Mouse (Mus musculus): ENCODE measurements around the gene Zbtb32. TPM values are rescaled to one million over a fixed set of nuclear protein-coding genes. Genes with fewer than 3 reads are reported as not detected.
A peak's percentile ranks its signal among the peaks of the same experiment; 100 is the strongest.

The Zbtb32 gene
- total RNA-seq (2021), result not detected
- long read RNA-seq, experiment 1, result 0 reads
- long read RNA-seq, experiment 2, result 0 reads

GRCm38 (mm10) chr7:30598786-30599185 lies at the start of gene Zbtb32:
TSS of gene Zbtb32 (minus strand) at chr7:30598909.
- DNase-seq, result no peak
- intact Hi-C loops (cut with DNase I; ENCODE audit: low total_unique reads), result loop anchor here (10.0 kb wide), 1 partner anchor 256 kb away; the partner anchor contains the start of gene Ffar3

GRCm38 (mm10) chr7:30639083-30639482 lies 40.4 kb upstream of the Zbtb32 start:
- DNase-seq, result no peak
- intact Hi-C loops (cut with DNase I; ENCODE audit: low total_unique reads), result no loop called here

GRCm38 (mm10) chr7:30636395-30636794 lies 37.7 kb upstream of the Zbtb32 start:
- DNase-seq, result no peak
- intact Hi-C loops (cut with DNase I; ENCODE audit: low total_unique reads), result no loop called here

GRCm38 (mm10) chr7:30635752-30636151 lies 37.0 kb upstream of the Zbtb32 start, which contains the start of gene Etv2:
TSS of gene Etv2 (minus strand) at chr7:30635852.
- DNase-seq, result no peak
- intact Hi-C loops (cut with DNase I; ENCODE audit: low total_unique reads), result no loop called here

GRCm38 (mm10) chr7:30634621-30635020 lies 35.9 kb upstream of the Zbtb32 start:
- peak; percentile 30 for DNase-seq
- intact Hi-C loops (cut with DNase I; ENCODE audit: low total_unique reads), result no loop called here

GRCm38 (mm10) chr7:30633762-30634412 lies 35.2 kb upstream of the Zbtb32 start:
- DNase-seq, result no peak
- intact Hi-C loops (cut with DNase I; ENCODE audit: low total_unique reads), result no loop called here

- intact Hi-C loops (cut with DNase I; ENCODE audit: low total_unique reads), result no loop called here
- no peak for DNase-seq
Observed at GRCm38 (mm10) chr7:30629013-30629412, 30.3 kb upstream of the Zbtb32 start.

GRCm38 (mm10) chr7:30626647-30627046 lies 27.9 kb upstream of the Zbtb32 start:
- intact Hi-C loops (cut with DNase I; ENCODE audit: low total_unique reads), result no loop called here
- no peak for DNase-seq

- intact Hi-C loops (cut with DNase I; ENCODE audit: low total_unique reads), result no loop called here
- DNase-seq, result peak; percentile 87
Observed at GRCm38 (mm10) chr7:30625530-30626384, 27.0 kb upstream of the Zbtb32 start, which contains the start of gene Cox6b1. TSS of gene Cox6b1 (minus strand) at chr7:30626151.

GRCm38 (mm10) chr7:30619202-30619601 lies 20.5 kb upstream of the Zbtb32 start:
- DNase-seq, result no peak
- intact Hi-C loops (cut with DNase I; ENCODE audit: low total_unique reads), result no loop called here

- intact Hi-C loops (cut with DNase I; ENCODE audit: low total_unique reads), result no loop called here
Observed at GRCm38 (mm10) chr7:30618658-30619057, 19.9 kb upstream of the Zbtb32 start.

GRCm38 (mm10) chr7:30615049-30615760 lies 16.5 kb upstream of the Zbtb32 start:
- intact Hi-C loops (cut with DNase I; ENCODE audit: low total_unique reads), result no loop called here
- DNase-seq, result no peak

More at GRCm38 (mm10) chr7:30618658-30619057, 19.9 kb upstream of the Zbtb32 start:
- no peak for DNase-seq

- intact Hi-C loops (cut with DNase I; ENCODE audit: low total_unique reads), result no loop called here
- no peak for DNase-seq
Observed at GRCm38 (mm10) chr7:30614454-30614853, 15.7 kb upstream of the Zbtb32 start.

GRCm38 (mm10) chr7:30613529-30614112 lies 14.9 kb upstream of the Zbtb32 start:
- intact Hi-C loops (cut with DNase I; ENCODE audit: low total_unique reads), result loop anchor here (2.0 kb wide), 1 partner anchor 23 kb away; no protein-coding TSS in a partner anchor
- DNase-seq, result peak; percentile 38

- intact Hi-C loops (cut with DNase I; ENCODE audit: low total_unique reads), result loop anchor here (2.0 kb wide), 1 partner anchor 22 kb away; no protein-coding TSS in a partner anchor
- no peak for DNase-seq
Observed at GRCm38 (mm10) chr7:30612654-30613402, 14.1 kb upstream of the Zbtb32 start, which contains the start of gene Upk1a. TSS of gene Upk1a (minus strand) at chr7:30612847.

GRCm38 (mm10) chr7:30610043-30610442 lies 11.3 kb upstream of the Zbtb32 start:
- intact Hi-C loops (cut with DNase I; ENCODE audit: low total_unique reads), result no loop called here
- DNase-seq, result no peak

GRCm38 (mm10) chr7:30608476-30608875 lies 9.8 kb upstream of the Zbtb32 start:
- intact Hi-C loops (cut with DNase I; ENCODE audit: low total_unique reads), result no loop called here
- no peak for DNase-seq

- intact Hi-C loops (cut with DNase I; ENCODE audit: low total_unique reads), result no loop called here
- peak; percentile 52 for DNase-seq
Observed at GRCm38 (mm10) chr7:30607706-30608309, 9.1 kb upstream of the Zbtb32 start.
